Mouse (Mus musculus): ENCODE measurements at regions not wholly inside any gene's neighbourhood (a gene's known extent, or its start where the extent isn't known, plus 50 kb on each side); places are given as distances from the start of the nearest gene placed in this dataset.
"Not testable (repeated sequence)": the region's sequence is repeated elsewhere in the genome, so short reads cannot be mapped to it uniquely, and the experiment has no call there.

GRCm38 (mm10) chr3:78575667-78576464 lies 710.5 kb downstream of the Rapgef2 start:
- no peak for DNase-seq (ENCODE audit: low spot score in 2 of 2)

GRCm38 (mm10) chr3:78574807-78575206 lies 711.5 kb downstream of the Rapgef2 start:
- DNase-seq (ENCODE audit: low spot score in 2 of 2) = no peak

GRCm38 (mm10) chr3:78573299-78573698 lies 713.0 kb downstream of the Rapgef2 start:
- no peak for DNase-seq (ENCODE audit: low spot score in 2 of 2)

- not testable (repeated sequence) for DNase-seq (ENCODE audit: low spot score in 2 of 2)
Measured at GRCm38 (mm10) chr3:78564926-78565325, 721.4 kb downstream of the Rapgef2 start.

Measured in gastrocnemius, postnatal 4 days (tissue).